Mouse (Mus musculus): ENCODE measurements around the gene Gab1. TPM values are rescaled to one million over a fixed set of nuclear protein-coding genes. Genes with fewer than 3 reads are reported as not detected.

Gene Gab1
- polyA plus RNA-seq, 1 experiment from 2014 or later: 25.6 TPM

DNA sequence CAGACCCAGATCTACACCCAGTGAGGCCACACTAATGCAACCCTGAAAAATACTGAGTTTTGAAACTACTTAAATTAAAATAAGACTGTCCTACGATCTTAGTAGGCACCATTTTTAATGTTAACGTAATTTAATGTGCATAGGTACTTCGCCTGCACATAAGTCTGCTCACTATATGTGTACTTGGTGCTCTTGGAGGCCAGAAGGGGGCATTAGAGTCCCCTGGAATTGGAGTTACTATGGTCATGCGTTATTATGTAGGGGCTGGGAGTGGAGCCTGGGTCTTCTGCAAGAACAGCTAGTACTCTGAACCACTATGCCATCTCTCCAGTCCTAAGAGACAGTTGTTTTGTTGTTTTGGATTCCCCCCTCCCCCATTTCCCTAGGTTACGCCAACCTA lies 88.1 kb downstream of the Gab1 start:
- no peak overlapping the region for H3K9ac ChIP-seq (replicated peaks; ENCODE audit: low read depth, low read length)
- 0 out of 2 replicates have a peak, but pooled peaks cover 2% of the 10 kb centered on the region for H3K4me1 ChIP-seq (ENCODE audit: control insufficient read depth, insufficient read depth, low read length)
- H3K4me2 ChIP-seq (replicated peaks; ENCODE audit: low read depth, low read length): no peak overlapping the region
- H3K9me3 ChIP-seq (ENCODE audit: control insufficient read depth, low read depth, low read length): no peaks in the 10 kb centered on the region
- no peak overlapping the region for H3K27ac ChIP-seq (ENCODE audit: low read length)
- ATAC-seq (ENCODE audit: insufficient number of reproducible peaks, insufficient read depth, low FRiP score, low read depth): no peak
- 91% methylated on average over 5 of the region's 5 CpGs for WGBS
- H3K27me3 ChIP-seq (ENCODE audit: control insufficient read depth, insufficient read depth, low read length): no peaks in the 10 kb centered on the region
- peaks cover 10% of the 10 kb centered on the region for H3K36me3 ChIP-seq (ENCODE audit: control insufficient read depth, insufficient read depth, low read length)
- no peak overlapping the region for H3K4me3 ChIP-seq (ENCODE audit: low read depth, low read length)

DNA sequence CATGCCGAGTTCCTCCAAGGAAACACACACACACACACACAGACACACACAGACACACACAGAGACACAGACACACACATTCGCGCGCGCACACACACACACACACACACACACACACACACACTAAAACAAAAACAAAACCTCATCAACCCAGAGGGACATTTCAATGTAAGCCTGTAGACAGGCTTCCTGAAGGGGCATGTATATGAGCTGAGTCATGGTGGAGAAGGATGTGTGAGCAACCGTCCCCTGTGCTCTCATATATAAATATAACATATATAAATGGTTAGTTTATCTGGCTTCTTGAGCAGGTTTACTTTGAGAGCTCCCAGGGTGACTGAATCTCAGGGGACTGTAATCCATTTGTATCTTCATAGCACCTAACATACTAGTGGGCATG lies 91.0 kb downstream of the Gab1 start:
- ATAC-seq (ENCODE audit: insufficient number of reproducible peaks, insufficient read depth, low FRiP score, low read depth): no peak
- no peak overlapping the region for H3K4me3 ChIP-seq (ENCODE audit: low read depth, low read length)
- peaks cover 23% of the 10 kb centered on the region for H3K36me3 ChIP-seq (ENCODE audit: control insufficient read depth, insufficient read depth, low read length)
- no peak overlapping the region for H3K27ac ChIP-seq (ENCODE audit: low read length)
- H3K27me3 ChIP-seq (ENCODE audit: control insufficient read depth, insufficient read depth, low read length): no peaks in the 10 kb centered on the region
- no peak overlapping the region for H3K4me2 ChIP-seq (replicated peaks; ENCODE audit: low read depth, low read length)
- WGBS: 82% methylated on average over 6 of the region's 6 CpGs
- H3K9me3 ChIP-seq (ENCODE audit: control insufficient read depth, low read depth, low read length): no peaks in the 10 kb centered on the region
- H3K4me1 ChIP-seq (ENCODE audit: control insufficient read depth, insufficient read depth, low read length): no peaks in the 10 kb centered on the region
- no peak overlapping the region for H3K9ac ChIP-seq (replicated peaks; ENCODE audit: low read depth, low read length)

DNA sequence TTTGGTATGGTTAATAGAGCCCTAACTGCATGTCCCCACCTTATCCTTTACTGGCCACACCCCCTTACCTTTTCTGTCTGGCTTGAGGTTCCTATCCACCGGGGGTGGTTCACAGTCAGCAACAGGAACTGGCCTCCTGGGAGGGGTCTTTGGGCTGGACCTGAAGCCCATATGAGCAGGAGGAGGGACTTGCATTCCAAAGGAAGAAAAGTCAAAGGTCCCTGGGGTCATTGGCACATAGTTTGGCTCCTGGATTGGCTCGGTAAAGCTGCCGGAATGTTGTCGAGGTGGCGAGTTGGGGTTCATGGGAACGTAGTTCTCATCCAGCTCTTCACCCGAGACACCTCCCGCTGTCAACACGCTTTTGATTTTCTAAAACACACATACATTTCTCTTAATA lies 95.8 kb downstream of the Gab1 start:
- H3K9ac ChIP-seq (replicated peaks; ENCODE audit: low read depth, low read length): no peak overlapping the region
- no peaks in the 10 kb centered on the region for H3K9me3 ChIP-seq (ENCODE audit: control insufficient read depth, low read depth, low read length)
- H3K4me1 ChIP-seq (ENCODE audit: control insufficient read depth, insufficient read depth, low read length): peaks cover 6% of the 10 kb centered on the region; the same call in 1 of the 2 replicates
- H3K4me3 ChIP-seq (ENCODE audit: low read depth, low read length): no peak overlapping the region
- H3K36me3 ChIP-seq (ENCODE audit: control insufficient read depth, insufficient read depth, low read length): peaks cover 32% of the 10 kb centered on the region
- no peak overlapping the region for H3K27ac ChIP-seq (ENCODE audit: low read length)
- H3K4me2 ChIP-seq (replicated peaks; ENCODE audit: low read depth, low read length): no peak overlapping the region
- no peak for ATAC-seq (ENCODE audit: insufficient number of reproducible peaks, insufficient read depth, low FRiP score, low read depth)
- H3K27me3 ChIP-seq (ENCODE audit: control insufficient read depth, insufficient read depth, low read length): no peaks in the 10 kb centered on the region
- WGBS: 89% methylated on average over 9 of the region's 9 CpGs

DNA sequence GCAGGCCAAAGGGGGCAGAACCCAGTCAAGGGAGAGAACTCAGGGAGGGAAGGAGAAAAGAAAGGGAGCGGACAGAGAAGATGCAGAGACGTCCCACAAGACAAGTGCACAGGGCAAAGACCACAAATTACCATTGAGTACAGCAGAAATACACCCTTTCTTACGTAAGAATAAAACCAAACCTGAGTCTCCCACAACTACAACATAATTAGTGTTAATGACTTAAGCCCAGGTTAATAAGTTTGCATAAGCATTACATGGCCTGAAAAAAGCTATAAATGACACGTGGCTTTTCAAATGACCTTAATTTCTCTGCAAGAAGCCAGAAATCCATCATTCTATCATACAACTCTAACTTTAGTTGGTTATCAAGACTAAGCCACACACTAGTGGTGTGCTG lies 97.0 kb downstream of the Gab1 start:
- Histone ChIP-seq H3K9me3 (ENCODE audit: control insufficient read depth, low read depth, low read length) (no peaks in the 10 kb centered on the region), H3K9ac (replicated peaks; ENCODE audit: low read depth, low read length) (no peak overlapping the region), H3K4me1 (ENCODE audit: control insufficient read depth, insufficient read depth, low read length) (peaks cover 6% of the 10 kb centered on the region; the same call in 1 of the 2 replicates), H3K36me3 (ENCODE audit: control insufficient read depth, insufficient read depth, low read length) (peaks cover 28% of the 10 kb centered on the region), H3K4me2 (replicated peaks; ENCODE audit: low read depth, low read length) (no peak overlapping the region), H3K27ac (ENCODE audit: low read length) (no peak overlapping the region), H3K27me3 (ENCODE audit: control insufficient read depth, insufficient read depth, low read length) (no peaks in the 10 kb centered on the region), H3K4me3 (ENCODE audit: low read depth, low read length) (no peak overlapping the region)
- 91% methylated on average over 4 of the region's 4 CpGs for WGBS
- ATAC-seq (ENCODE audit: insufficient number of reproducible peaks, insufficient read depth, low FRiP score, low read depth): no peak

DNA sequence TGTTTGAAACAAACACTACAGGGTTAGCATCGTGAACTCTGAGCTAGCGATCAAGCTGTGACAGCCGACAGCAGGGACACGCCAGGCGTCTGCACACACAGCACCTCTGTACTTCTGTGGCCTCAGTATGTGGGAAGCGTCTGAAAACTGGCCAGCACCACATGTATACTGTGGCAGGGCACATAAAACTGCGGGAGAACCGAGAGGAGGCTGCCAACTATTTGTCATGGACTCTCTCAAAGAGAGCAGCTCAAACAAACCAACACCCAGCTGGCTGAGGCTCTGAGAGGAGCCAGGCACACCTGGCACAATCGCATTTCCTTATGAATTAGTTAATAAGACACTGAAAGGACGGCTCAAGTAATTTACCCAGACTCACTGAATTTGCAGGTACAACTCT lies 99.0 kb downstream of the Gab1 start:
- no peaks in the 10 kb centered on the region for H3K9me3 ChIP-seq (ENCODE audit: control insufficient read depth, low read depth, low read length)
- peaks cover 36% of the 10 kb centered on the region for H3K36me3 ChIP-seq (ENCODE audit: control insufficient read depth, insufficient read depth, low read length)
- 31% methylated on average over 10 of the region's 10 CpGs for WGBS
- H3K9ac ChIP-seq (replicated peaks; ENCODE audit: low read depth, low read length): no peak overlapping the region
- peak; percentile 54; the same call in 1 of the 2 replicates for ATAC-seq (ENCODE audit: insufficient number of reproducible peaks, insufficient read depth, low FRiP score, low read depth)
- no peaks in the 10 kb centered on the region for H3K27me3 ChIP-seq (ENCODE audit: control insufficient read depth, insufficient read depth, low read length)
- H3K27ac ChIP-seq (ENCODE audit: low read length): peak overlapping the region; percentile 23; the same call in 1 of the 2 replicates
- H3K4me2 ChIP-seq (replicated peaks; ENCODE audit: low read depth, low read length): no peak overlapping the region
- no peak overlapping the region for H3K4me3 ChIP-seq (ENCODE audit: low read depth, low read length)
- H3K4me1 ChIP-seq (ENCODE audit: control insufficient read depth, insufficient read depth, low read length): peaks cover 6% of the 10 kb centered on the region; the same call in 1 of the 2 replicates

DNA sequence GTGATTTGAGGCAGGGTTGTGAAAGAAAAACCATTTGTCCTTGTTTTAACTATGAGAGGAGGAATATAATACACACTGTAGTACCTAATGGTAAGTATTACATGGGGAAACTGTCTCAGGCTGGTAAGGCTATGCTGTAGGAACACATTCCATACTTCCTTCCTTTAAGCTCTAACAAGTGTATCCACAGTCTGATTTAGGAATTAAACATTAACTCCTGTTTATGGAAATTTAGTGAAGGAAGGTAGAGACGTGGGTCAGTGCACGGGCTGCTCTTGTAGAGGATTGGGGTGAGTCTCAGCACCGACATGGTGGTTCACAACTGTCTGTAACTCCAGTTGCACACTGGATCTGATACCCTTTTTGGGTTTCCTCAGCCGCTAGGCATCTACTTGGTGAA lies 100.0 kb downstream of the Gab1 start:
- no peak overlapping the region for H3K27ac ChIP-seq (ENCODE audit: low read length)
- peaks cover 36% of the 10 kb centered on the region for H3K36me3 ChIP-seq (ENCODE audit: control insufficient read depth, insufficient read depth, low read length)
- H3K4me1 ChIP-seq (ENCODE audit: control insufficient read depth, insufficient read depth, low read length): peaks cover 6% of the 10 kb centered on the region; the same call in 1 of the 2 replicates
- H3K9ac ChIP-seq (replicated peaks; ENCODE audit: low read depth, low read length): no peak overlapping the region
- ATAC-seq (ENCODE audit: insufficient number of reproducible peaks, insufficient read depth, low FRiP score, low read depth): no peak
- no peak overlapping the region for H3K4me3 ChIP-seq (ENCODE audit: low read depth, low read length)
- no peak overlapping the region for H3K4me2 ChIP-seq (replicated peaks; ENCODE audit: low read depth, low read length)
- H3K9me3 ChIP-seq (ENCODE audit: control insufficient read depth, low read depth, low read length): no peaks in the 10 kb centered on the region
- WGBS: 78% methylated on average over 4 of the region's 4 CpGs
- H3K27me3 ChIP-seq (ENCODE audit: control insufficient read depth, insufficient read depth, low read length): no peaks in the 10 kb centered on the region

DNA sequence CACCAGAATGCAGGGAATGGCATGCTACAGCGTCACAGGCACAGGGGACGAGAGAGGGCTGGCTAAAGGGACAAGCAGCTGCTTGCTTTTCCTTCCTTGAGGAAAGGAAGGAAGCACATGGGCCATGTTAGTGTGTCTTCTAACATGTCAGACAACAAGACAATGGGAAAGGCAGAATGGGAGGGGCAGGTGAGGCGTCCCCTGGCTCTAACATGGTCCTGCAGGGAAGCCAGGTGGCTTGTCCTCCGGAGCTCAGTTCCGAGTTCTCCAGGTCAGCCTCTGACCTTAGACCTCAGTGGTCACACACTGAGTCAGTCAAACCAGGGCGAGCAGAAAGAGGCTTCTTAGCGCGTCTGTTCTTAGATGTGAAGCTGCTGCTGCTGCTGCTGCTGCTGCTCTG lies 103.9 kb downstream of the Gab1 start:
- Histone ChIP-seq H3K4me1 (ENCODE audit: control insufficient read depth, insufficient read depth, low read length) (peaks cover 5% of the 10 kb centered on the region; the same call in 1 of the 2 replicates), H3K9me3 (ENCODE audit: control insufficient read depth, low read depth, low read length) (no peaks in the 10 kb centered on the region), H3K9ac (replicated peaks; ENCODE audit: low read depth, low read length) (no peak overlapping the region), H3K4me2 (replicated peaks; ENCODE audit: low read depth, low read length) (no peak overlapping the region), H3K4me3 (ENCODE audit: low read depth, low read length) (no peak overlapping the region), H3K36me3 (ENCODE audit: control insufficient read depth, insufficient read depth, low read length) (peaks cover 39% of the 10 kb centered on the region), H3K27ac (ENCODE audit: low read length) (no peak overlapping the region), H3K27me3 (ENCODE audit: control insufficient read depth, insufficient read depth, low read length) (no peaks in the 10 kb centered on the region)
- no peak for ATAC-seq (ENCODE audit: insufficient number of reproducible peaks, insufficient read depth, low FRiP score, low read depth)
- WGBS: 74% methylated on average over 8 of the region's 8 CpGs

DNA sequence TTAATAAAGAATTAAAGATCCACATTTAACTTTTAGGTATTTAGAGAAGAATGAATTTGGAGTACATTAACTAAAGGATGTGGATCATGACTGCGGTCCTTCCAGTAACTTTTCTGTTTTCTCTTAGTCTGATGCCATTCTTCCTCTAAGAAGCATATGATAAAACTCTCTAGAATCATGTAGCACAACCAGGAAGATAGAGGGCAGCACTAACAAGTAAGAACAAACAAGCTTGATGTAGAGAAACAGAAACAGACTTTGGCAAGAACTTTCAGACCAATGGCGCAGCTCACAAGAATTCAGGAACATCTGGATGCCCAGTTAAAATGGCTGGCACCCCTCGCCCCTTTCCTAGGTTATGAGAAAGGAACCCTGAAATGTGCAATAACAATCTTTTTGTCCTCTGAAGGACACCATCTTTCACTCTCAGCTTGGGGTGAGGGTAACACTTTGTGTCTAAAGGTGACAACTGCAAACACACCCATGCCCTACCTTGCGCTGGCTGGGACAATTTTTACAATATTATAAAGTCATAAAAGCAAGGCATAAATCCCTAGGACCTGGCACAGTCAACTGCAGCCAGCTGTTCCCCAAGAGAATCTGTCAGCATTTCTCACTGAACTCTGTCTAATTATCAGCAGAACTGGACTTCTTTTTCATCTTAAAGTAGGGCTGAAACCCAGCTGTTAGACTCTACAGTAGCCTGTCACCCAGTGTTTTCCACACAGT lies 107.4 kb downstream of the Gab1 start:
- Histone ChIP-seq H3K9me3 (ENCODE audit: control insufficient read depth, low read depth, low read length) (no peaks in the 10 kb centered on the region), H3K27me3 (ENCODE audit: control insufficient read depth, insufficient read depth, low read length) (no peaks in the 10 kb centered on the region), H3K4me3 (ENCODE audit: low read depth, low read length) (no peak overlapping the region), H3K9ac (replicated peaks; ENCODE audit: low read depth, low read length) (no peak overlapping the region), H3K4me1 (ENCODE audit: control insufficient read depth, insufficient read depth, low read length) (no peaks in the 10 kb centered on the region), H3K27ac (ENCODE audit: low read length) (no peak overlapping the region), H3K36me3 (ENCODE audit: control insufficient read depth, insufficient read depth, low read length) (peaks cover 46% of the 10 kb centered on the region), H3K4me2 (replicated peaks; ENCODE audit: low read depth, low read length) (no peak overlapping the region)
- 86% methylated on average over 4 of the region's 4 CpGs for WGBS
- no peak for ATAC-seq (ENCODE audit: insufficient number of reproducible peaks, insufficient read depth, low FRiP score, low read depth)

DNA sequence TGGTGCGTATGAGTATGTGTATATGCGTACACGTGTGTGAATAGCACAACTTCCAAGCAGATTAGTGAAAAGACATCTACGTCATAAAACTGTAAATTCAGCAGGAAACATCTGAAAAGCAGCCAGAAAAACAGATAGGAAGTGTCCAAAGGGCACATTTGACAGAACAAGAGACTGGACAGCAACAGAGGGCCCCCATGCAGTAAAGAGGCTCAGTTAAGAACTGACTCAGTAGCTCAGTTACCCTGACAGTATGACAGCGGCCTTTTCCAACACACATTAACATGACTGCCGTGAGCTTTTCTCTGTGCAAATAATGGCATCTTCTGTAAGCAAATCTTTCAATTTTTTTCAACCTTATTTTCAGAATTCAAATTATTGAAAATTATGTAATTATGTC lies 111.9 kb downstream of the Gab1 start:
- 95% methylated on average over 6 of the region's 6 CpGs for WGBS
- no peaks in the 10 kb centered on the region for H3K27me3 ChIP-seq (ENCODE audit: control insufficient read depth, insufficient read depth, low read length)
- no peak overlapping the region for H3K4me3 ChIP-seq (ENCODE audit: low read depth, low read length)
- H3K9ac ChIP-seq (replicated peaks; ENCODE audit: low read depth, low read length): no peak overlapping the region
- H3K4me2 ChIP-seq (replicated peaks; ENCODE audit: low read depth, low read length): no peak overlapping the region
- no peak overlapping the region for H3K27ac ChIP-seq (ENCODE audit: low read length)
- no peaks in the 10 kb centered on the region for H3K9me3 ChIP-seq (ENCODE audit: control insufficient read depth, low read depth, low read length)
- peaks cover 46% of the 10 kb centered on the region for H3K36me3 ChIP-seq (ENCODE audit: control insufficient read depth, insufficient read depth, low read length)
- no peaks in the 10 kb centered on the region for H3K4me1 ChIP-seq (ENCODE audit: control insufficient read depth, insufficient read depth, low read length)
- ATAC-seq (ENCODE audit: insufficient number of reproducible peaks, insufficient read depth, low FRiP score, low read depth): no peak

Data from stomach, embryonic 14.5 days (tissue).